Mouse (Mus musculus) forebrain, embryonic 13.5 days (tissue): Measurements from ENCODE around the gene Prdm8. TPM values are rescaled to one million over a fixed set of nuclear protein-coding genes. Genes with fewer than 3 reads are reported as not detected.

Experiments used
- ATAC-seq: fragments of 200-750 bp; cut with Nextera tagmentation; 2 replicates; pipeline ENCODE4 v1.8.0; 2017
- H3K27ac ChIP-seq: fragments of 300-500 bp; sonication (generic); 2 replicates; pipeline ENCODE4 v1.5.1; 2015; ENCODE audit warnings: inconsistent platforms, mild to moderate bottlenecking, moderate library complexity
- H3K27me3 ChIP-seq: fragments of 300-500 bp; sonication (generic); 2 replicates; pipeline ENCODE4 v1.6.1; 2015; ENCODE audit warnings: mild to moderate bottlenecking, inconsistent platforms
- H3K36me3 ChIP-seq: fragments of 300-500 bp; sonication (generic); 2 replicates; pipeline ENCODE4 v1.6.1; 2015; ENCODE audit warnings: mild to moderate bottlenecking, inconsistent platforms; ENCODE audit not compliant: poor library complexity, severe bottlenecking
- H3K4me1 ChIP-seq: fragments of 300-500 bp; sonication (generic); 2 replicates; pipeline ENCODE4 v1.6.1; 2015; ENCODE audit warnings: inconsistent platforms
- H3K4me2 ChIP-seq: fragments of 300-500 bp; sonication (generic); 2 replicates; pipeline ENCODE4 v1.6.1; 2015; ENCODE audit warnings: inconsistent platforms, mild to moderate bottlenecking, moderate library complexity
- H3K4me3 ChIP-seq: fragments of 300-500 bp; sonication (generic); 2 replicates; pipeline ENCODE4 v1.5.1; 2015; ENCODE audit warnings: mild to moderate bottlenecking, inconsistent platforms
- H3K9ac ChIP-seq: fragments of 300-500 bp; sonication (generic); 2 replicates; pipeline ENCODE4 v1.6.1; 2015; ENCODE audit warnings: mild to moderate bottlenecking, inconsistent platforms
- H3K9me3 ChIP-seq: fragments of 300-500 bp; sonication (generic); replicated peaks from 2 replicates; pipeline ENCODE4 v1.6.1; 2016; ENCODE audit warnings: inconsistent platforms
- WGBS: fragments of 180-500 bp; shearing (Covaris S2); methylation state at CpG from one replicate; pipeline ENCODE4 v1.1.7; 2015; 5-methylcytosine and 5-hydroxymethylcytosine counted together
- polyA plus RNA-seq: library from polyadenylated mRNA; unstranded; fragments of >200 nt; fragmentation: Nextera tagmentation; extraction: Ambion mirVana; gene quantifications from 2 replicates; pipeline ENCODE4 v1.2.1, GENCODE M21; 2015

Prdm8 gene
- polyA plus RNA-seq: 2.7 and 4.2 TPM in 2 replicates

DNA sequence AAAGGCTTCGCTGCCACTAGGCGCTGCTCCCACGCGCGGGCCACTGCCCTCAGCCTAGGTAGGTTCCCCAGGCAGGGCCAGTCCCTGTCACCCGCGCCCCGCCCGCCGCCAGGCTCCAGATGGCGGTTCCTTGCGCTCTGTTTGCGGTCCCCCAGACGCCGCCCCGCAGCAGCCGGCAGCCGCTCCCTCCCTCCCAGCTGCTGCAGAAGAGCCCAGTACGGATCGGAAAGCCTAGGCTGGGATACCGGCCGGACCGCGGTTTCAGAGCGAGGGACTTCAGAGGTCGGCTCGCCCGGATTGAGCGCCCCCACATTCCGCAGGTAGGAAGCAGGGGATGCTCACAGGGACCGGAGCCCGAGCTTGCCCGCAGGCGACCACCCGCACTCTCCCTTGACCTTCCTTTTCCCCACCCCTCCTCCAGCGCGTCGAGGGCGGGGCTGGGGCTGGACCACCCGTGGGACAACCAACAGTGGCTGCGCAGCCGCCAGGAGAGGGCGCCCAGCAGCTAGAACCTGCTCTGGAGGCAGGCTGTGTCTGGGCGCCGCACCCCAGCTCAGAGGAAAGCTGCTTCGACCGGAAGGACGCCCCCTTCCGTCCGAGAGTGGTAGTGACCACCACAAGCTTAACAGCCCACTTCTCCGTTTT, at the start of gene Prdm8:
Gene Prdm8 (plus strand): TSS at position 19 of the 645 bp plus-strand sequence.
- Histone ChIP-seq H3K4me2 (peak within 1 kb of the TSS; percentile 69), H3K27ac (peak within 1 kb of the TSS; percentile 73), H3K27me3 (peaks cover 68% of the 10 kb centered on the region), H3K9me3 (no peaks in the 10 kb centered on the region), H3K4me3 (peak within 1 kb of the TSS; percentile 45), H3K4me1 (peaks cover 58% of the 10 kb centered on the region), H3K9ac (peak within 1 kb of the TSS; percentile 57), H3K36me3 (no peaks in the 10 kb centered on the region)
- WGBS: under 1% methylated on average over 48 of the region's 51 CpGs
- peak; percentile 92 for ATAC-seq

DNA sequence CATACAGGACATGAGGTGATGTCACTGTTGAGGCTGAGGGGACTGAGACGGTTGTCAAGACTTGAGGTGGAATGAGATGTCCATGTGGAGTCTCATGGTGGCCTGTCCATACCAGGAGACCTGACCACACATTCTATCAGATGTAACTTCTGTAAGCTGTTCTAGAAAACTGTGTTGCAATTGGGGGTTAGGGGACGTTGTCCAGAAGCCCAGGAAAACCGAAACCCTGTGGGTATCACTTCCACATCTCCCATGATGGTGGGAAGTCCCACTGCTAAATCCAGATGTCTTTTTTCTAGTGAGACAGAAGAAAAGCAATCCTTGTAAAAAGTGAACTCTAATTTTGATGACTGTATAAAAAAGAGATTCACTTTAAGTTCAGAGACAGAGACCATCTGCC, 39.9 kb upstream of the Prdm8 start:
- no peaks in the 10 kb centered on the region for H3K4me1 ChIP-seq
- H3K4me3 ChIP-seq: no peak overlapping the region
- H3K9me3 ChIP-seq: no peaks in the 10 kb centered on the region
- WGBS: 92% methylated on average over 3 of the region's 3 CpGs
- H3K4me2 ChIP-seq: no peak overlapping the region
- no peak overlapping the region for H3K9ac ChIP-seq
- H3K36me3 ChIP-seq: no peaks in the 10 kb centered on the region
- H3K27me3 ChIP-seq: no peaks in the 10 kb centered on the region
- no peak for ATAC-seq
- no peak overlapping the region for H3K27ac ChIP-seq

DNA sequence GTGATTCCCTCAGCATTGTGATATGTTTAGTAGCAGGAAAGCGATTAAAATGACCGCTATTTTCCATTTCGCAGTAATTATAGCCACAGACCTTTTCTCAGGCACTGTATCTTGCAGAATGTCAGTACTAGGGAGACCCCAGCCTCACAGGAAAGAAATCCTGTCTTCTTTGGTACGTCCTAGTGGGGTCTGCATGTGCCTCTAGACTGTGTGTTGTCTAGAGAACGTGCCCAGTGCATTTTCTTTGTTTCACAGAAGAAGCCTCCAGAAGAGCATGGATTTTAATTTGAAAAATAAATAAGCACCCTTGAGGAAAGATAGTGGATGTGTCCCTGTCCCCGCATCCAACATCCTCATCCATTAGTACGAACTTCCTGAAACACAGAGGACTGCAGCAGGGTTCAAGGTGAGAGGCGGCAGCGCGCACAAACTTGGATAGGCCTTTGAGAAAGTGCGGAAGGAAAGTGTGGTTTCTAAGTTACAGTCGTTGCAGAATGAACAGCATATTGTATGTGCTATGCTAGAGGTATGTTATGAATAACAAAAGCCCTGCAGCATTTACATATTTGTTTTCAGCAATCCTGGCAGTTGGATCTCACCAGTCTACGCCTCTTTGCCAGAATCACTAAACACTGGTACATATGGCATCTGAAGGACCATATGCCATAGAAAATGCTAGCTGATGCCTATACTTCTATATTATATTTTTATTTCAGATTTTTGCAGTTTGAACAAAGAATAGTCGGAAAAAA, 28.3 kb upstream of the Prdm8 start:
- peaks cover 10% of the 10 kb centered on the region for H3K4me1 ChIP-seq
- H3K36me3 ChIP-seq: no peaks in the 10 kb centered on the region
- no peaks in the 10 kb centered on the region for H3K27me3 ChIP-seq
- H3K9me3 ChIP-seq: no peaks in the 10 kb centered on the region
- WGBS: 65% methylated on average over 14 of the region's 14 CpGs
- peak overlapping the region; percentile 62 for H3K27ac ChIP-seq
- H3K4me3 ChIP-seq: no peak overlapping the region
- peak; percentile 94 for ATAC-seq
- H3K9ac ChIP-seq: no peak overlapping the region
- peak overlapping the region; percentile 10; the same call in 1 of the 2 replicates for H3K4me2 ChIP-seq

DNA sequence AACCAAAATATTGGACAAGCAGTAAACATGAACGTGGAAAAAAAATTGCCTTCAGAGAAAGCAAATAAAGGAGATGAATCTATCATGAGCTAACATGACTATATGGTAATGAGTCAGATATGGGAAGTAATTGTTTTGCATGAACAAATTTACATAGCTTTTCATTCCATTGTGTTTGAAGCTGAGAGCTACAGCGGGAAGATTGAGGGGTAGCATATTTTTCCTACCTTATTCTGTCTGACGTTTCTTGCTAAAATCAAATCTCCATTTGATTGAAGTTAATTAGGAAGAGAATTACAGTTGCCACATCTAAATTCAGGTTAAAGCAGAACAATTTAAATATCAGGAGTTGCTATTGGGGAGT, 27.7 kb upstream of the Prdm8 start:
- H3K27me3 ChIP-seq: no peaks in the 10 kb centered on the region
- WGBS: 53% methylated on average over 3 of the region's 3 CpGs

DNA sequence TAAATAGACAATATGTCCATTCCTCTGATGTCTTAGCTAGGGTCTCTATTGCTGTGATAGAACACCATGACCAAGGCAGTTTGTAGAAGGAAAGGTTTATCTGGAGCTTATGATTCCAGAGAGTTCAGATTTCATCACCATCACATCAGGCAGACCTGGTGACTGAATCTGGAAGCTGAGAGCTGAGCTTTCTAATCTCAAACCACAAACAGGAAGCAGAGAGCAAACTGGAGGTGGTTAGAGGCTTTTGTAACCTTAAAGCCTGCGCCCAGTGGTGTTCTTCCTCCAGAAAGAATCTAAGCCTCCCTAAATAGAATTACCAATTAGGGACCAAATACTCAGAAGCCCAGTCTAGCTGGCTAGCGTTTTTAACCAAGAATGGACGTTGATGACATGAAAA, 20.1 kb upstream of the Prdm8 start:
- Histone ChIP-seq H3K27ac (no peak overlapping the region), H3K9me3 (no peaks in the 10 kb centered on the region), H3K4me3 (no peak overlapping the region), H3K36me3 (no peaks in the 10 kb centered on the region), H3K9ac (no peak overlapping the region), H3K4me1 (no peaks in the 10 kb centered on the region), H3K27me3 (no peaks in the 10 kb centered on the region), H3K4me2 (no peak overlapping the region)
- 59% methylated on average over 3 of the region's 3 CpGs for WGBS
- no peak for ATAC-seq

More for the DNA sequence above, 27.7 kb upstream of the Prdm8 start:
- Histone ChIP-seq H3K4me3 (no peak overlapping the region), H3K4me2 (no peak overlapping the region), H3K27ac (no peak overlapping the region), H3K4me1 (peaks cover 10% of the 10 kb centered on the region), H3K9me3 (no peaks in the 10 kb centered on the region), H3K36me3 (no peaks in the 10 kb centered on the region), H3K9ac (no peak overlapping the region)
- ATAC-seq: peak; percentile 77; the same call in 1 of the 2 replicates

DNA sequence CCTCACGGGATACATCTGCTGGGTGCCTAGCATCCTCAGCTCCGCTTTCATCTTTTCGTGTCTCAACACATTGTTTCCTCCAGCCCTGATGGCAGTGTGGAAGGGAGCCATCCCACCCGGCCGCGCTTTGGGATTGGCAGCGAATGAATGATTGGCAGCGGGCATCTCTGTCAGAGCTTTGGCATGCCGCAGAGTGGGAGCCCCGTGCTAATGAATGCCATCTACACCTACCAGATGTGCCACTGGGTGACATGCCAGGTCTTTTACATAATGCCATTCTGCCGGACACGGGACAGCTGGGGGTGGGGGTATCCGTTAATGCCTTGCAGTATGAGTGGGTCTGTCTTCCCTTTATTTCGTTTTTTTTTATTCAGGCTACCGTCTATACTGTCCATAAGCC, 882 bp upstream of the Prdm8 start:
- Histone ChIP-seq H3K4me2 (peak overlapping the region; percentile 69), H3K36me3 (no peaks in the 10 kb centered on the region), H3K9me3 (no peaks in the 10 kb centered on the region), H3K9ac (no peak overlapping the region), H3K4me3 (no peak overlapping the region), H3K27ac (peak overlapping the region; percentile 73), H3K27me3 (peaks cover 56% of the 10 kb centered on the region), H3K4me1 (peaks cover 49% of the 10 kb centered on the region)
- peak; percentile 36 for ATAC-seq
- 1% methylated on average over 15 of the region's 15 CpGs for WGBS

DNA sequence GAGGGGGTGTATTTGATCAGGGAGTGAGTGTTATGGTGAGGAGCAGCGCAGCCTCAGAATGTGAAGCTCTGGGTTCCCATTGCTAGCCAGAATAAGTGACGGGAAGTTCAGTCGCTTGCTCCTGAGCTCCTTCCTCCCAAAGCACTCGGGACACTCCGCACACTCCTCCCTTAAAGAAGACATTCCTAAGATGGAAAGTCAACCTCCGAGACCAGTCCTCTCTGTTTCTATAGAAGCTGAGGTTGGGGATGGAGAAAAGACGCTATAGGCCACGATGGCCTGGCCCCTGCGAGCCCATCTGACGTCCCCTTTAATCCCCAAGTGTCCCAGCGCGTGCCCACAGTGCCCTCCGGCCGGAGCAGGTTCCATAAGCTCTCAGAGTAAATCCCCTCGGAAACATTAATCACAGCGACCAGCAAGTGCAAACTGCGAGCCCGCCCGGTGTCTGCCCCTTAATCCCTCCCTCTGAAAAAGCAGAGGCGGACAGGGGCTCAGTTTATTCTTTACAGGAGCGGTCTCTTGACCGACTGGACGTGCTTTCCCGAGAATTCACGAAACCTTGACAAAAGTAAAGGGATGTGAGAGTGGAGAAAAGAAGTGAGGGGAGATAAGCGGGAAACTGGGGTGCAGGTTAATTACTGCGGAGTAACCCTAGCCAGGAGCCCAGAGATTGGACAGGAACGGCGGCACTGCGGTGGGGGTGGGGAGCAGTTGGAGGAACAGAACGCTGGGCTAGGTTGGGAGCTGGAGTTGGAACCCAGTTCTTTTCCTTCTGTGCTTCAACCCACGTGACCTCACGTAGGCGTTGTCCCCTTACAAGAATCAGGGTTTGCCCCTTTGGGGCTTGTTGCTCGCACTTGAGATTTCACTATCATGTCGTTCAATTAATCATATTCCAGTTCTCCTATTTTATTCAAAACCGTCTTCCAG, 1.6 kb downstream of the Prdm8 start:
- Histone ChIP-seq H3K4me3 (peak overlapping the region; percentile 45), H3K4me2 (peak overlapping the region; percentile 69), H3K27me3 (peaks cover 81% of the 10 kb centered on the region), H3K9me3 (no peaks in the 10 kb centered on the region), H3K9ac (peak overlapping the region; percentile 48), H3K4me1 (peaks cover 66% of the 10 kb centered on the region), H3K36me3 (no peaks in the 10 kb centered on the region), H3K27ac (no peak overlapping the region)
- ATAC-seq: no peak
- WGBS: under 1% methylated on average over 37 of the region's 37 CpGs

DNA sequence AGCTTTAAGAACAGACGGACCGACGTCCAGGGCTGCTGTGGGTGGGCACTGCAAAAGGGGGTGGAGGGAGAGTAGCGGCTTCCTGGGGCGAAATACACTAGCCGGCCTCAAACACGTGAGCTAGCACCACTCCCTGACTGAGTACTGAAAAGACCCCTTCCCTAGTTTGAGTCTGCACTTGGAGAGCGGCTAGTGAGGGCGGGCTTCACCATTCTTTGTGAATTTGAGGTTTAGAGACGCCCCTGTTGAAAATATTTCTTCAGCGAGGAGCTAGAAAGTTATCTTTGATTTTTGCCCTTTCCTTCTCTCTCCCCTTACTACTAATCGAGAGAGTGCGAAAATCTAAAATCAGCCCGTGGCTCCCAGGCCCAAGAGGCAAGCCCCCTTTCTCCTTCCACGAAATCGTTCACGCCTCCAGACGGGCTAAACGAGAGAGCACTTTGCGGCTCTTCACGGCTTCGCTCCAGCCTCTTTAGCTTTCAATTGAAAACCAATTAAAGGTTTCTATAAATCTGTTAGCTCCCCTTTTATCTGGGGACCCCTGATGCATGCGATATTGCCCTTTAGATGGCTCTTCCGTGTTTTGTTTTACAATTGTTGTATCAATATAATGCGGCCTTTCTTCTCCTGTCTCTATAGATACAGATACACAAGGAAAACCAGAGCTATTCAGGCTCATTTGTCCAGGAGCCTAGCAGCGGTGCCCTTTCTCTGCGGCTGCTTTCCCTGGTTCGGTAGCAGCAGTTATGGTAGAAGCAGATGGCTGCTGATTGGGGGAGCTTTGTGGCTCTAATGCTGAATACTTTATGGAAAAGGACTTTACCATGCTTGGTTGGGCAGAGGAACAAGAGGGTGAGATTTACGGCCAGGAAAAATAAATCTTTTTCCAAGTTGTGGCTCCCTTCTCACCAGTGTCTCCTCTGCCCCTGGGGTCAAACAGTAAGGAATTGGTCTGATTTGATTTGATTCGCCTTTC, 2.7 kb downstream of the Prdm8 start:
- no peaks in the 10 kb centered on the region for H3K9me3 ChIP-seq
- peak overlapping the region; percentile 69 for H3K4me2 ChIP-seq
- peak overlapping the region; percentile 45 for H3K4me3 ChIP-seq
- under 1% methylated on average over 30 of the region's 30 CpGs for WGBS
- H3K9ac ChIP-seq: 0 out of 2 replicates have a peak overlapping the region, but pooled peaks have one; percentile 0
- H3K27ac ChIP-seq: peak overlapping the region; percentile 14
- no peaks in the 10 kb centered on the region for H3K36me3 ChIP-seq
- H3K27me3 ChIP-seq: peaks cover 90% of the 10 kb centered on the region
- peaks cover 66% of the 10 kb centered on the region for H3K4me1 ChIP-seq
- ATAC-seq: no peak

DNA sequence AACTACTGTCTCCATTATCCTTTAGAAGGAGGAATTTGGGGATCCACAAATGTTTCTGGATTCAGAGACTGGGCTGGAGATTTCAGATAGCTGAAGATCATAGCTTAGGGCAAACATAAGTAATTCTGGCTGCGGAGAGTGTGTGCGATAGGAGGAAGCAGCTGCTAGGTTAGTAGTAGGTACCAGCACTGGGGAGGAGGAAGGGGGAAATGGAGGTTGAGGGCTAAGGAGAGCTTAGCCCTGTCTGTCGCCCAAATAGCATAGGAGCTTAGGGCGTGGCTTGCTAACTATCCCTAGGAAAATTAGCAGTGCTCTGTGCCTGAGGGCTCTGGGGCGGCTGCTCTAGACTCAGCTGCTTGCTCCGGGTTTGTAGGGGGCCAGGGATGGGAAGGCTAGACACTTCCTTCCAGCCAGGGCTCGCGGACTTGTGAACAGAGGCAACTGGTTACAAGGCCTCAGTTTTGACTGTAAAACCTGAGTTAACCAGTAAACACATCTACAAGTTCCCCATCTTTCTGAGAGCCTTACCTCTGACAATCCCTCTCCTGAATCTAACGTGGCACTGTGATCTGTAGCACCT, 4.7 kb downstream of the Prdm8 start:
- peaks cover 90% of the 10 kb centered on the region for H3K27me3 ChIP-seq
- no peak overlapping the region for H3K4me2 ChIP-seq
- H3K4me1 ChIP-seq: peaks cover 53% of the 10 kb centered on the region
- H3K27ac ChIP-seq: no peak overlapping the region
- no peaks in the 10 kb centered on the region for H3K36me3 ChIP-seq
- no peak overlapping the region for H3K4me3 ChIP-seq
- H3K9ac ChIP-seq: no peak overlapping the region
- no peak for ATAC-seq
- no peaks in the 10 kb centered on the region for H3K9me3 ChIP-seq
- 6% methylated on average over 9 of the region's 9 CpGs for WGBS

DNA sequence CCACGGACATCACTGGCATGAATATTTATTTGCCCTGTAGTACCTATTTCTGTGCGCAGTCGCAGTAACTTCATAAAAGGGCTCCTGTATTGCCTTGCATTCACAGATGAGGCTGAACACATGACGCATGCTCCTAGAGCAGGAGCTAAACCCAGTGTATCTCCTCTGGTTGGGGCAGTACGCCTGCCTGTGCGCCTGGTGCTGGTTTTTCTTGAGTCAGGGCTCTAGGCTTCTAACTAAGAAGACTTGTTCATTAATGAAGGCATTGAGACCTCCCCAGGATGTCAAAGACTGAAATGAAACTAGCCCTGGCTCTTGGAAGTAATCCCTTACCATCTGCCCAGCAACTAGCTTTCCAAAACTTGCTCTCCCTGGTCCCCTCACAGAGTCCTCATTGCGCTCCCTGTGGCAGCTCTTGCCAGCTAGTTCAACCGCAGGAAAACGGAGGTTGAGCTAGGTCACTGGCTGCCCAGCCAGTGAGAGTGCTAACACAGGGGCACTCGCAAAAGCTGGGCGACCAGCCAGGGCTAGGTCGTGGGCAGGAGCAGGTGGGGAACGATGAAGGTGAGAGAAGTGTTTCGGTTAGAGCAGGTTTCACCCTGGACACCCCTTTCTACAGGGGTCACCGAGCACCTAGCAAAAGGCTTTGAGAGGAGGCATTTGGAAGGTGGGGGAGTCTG, 5.6 kb downstream of the Prdm8 start:
- peaks cover 86% of the 10 kb centered on the region for H3K27me3 ChIP-seq
- H3K4me3 ChIP-seq: no peak overlapping the region
- H3K36me3 ChIP-seq: no peaks in the 10 kb centered on the region
- H3K9me3 ChIP-seq: no peaks in the 10 kb centered on the region
- H3K9ac ChIP-seq: no peak overlapping the region
- H3K27ac ChIP-seq: no peak overlapping the region
- WGBS: 3% methylated on average over 15 of the region's 15 CpGs
- H3K4me2 ChIP-seq: no peak overlapping the region; the same call in 1 of the 2 replicates
- peaks cover 44% of the 10 kb centered on the region for H3K4me1 ChIP-seq
- 0 out of 2 replicates have a peak, but pooled peaks have one; percentile 19 for ATAC-seq
